Mouse (Mus musculus) stomach, postnatal 0 days (tissue): ENCODE measurements around the gene Dop1b. TPM values are rescaled to one million over a fixed set of nuclear protein-coding genes. Genes with fewer than 3 reads are reported as not detected.
"Not testable (repeated sequence)": the region's sequence is repeated elsewhere in the genome, so short reads cannot be mapped to it uniquely, and the experiment has no call there.

Source experiments
- ATAC-seq: fragments of 200-750 bp; cut with Nextera tagmentation; 2 replicates; pipeline ENCODE4 v1.8.0; 2017; ENCODE audit not compliant: low FRiP score, low TSS enrichment
- DNase-seq: peaks from one replicate; pipeline ENCODE4 v3.0.0-alpha.2; 2016; ENCODE audit warnings: low spot score
- H3K27ac ChIP-seq: fragments of 300-500 bp; sonication (generic); replicated peaks from 2 replicates; pipeline ENCODE4 v1.5.1; 2014; ENCODE audit warnings: mild to moderate bottlenecking, control low read depth
- H3K27me3 ChIP-seq: fragments of 300-500 bp; sonication (generic); 2 replicates; pipeline ENCODE4 v1.6.1; 2014; ENCODE audit warnings: low read length; ENCODE audit not compliant: control insufficient read depth, insufficient read depth
- H3K36me3 ChIP-seq: fragments of 300-500 bp; sonication (generic); 2 replicates; pipeline ENCODE4 v1.6.1; 2014; ENCODE audit warnings: low read length, mixed read lengths; ENCODE audit not compliant: control insufficient read depth, insufficient read depth
- H3K4me1 ChIP-seq: fragments of 300-500 bp; sonication (generic); replicated peaks from 2 replicates; pipeline ENCODE4 v1.6.1; 2014; ENCODE audit warnings: antibody characterized with exemption; ENCODE audit not compliant: control insufficient read depth, insufficient read depth
- H3K4me2 ChIP-seq: fragments of 300-500 bp; sonication (generic); replicated peaks from 2 replicates; pipeline ENCODE4 v1.6.1; 2014; ENCODE audit warnings: low read depth, mild to moderate bottlenecking, control low read depth, moderate library complexity
- H3K4me3 ChIP-seq: fragments of 300-500 bp; sonication (generic); 2 replicates; pipeline ENCODE4 v1.5.1; 2014; ENCODE audit warnings: low read depth, low read length, control low read depth
- H3K9ac ChIP-seq: fragments of 300-500 bp; sonication (generic); 2 replicates; pipeline ENCODE4 v1.6.1; 2014; ENCODE audit warnings: mild to moderate bottlenecking, low read length, control low read depth, mixed read lengths
- H3K9me3 ChIP-seq: fragments of 300-500 bp; sonication (generic); 2 replicates; pipeline ENCODE4 v1.6.1; 2016; ENCODE audit warnings: low read length; ENCODE audit not compliant: control insufficient read depth
- CTCF ChIP-seq: IDR thresholded peaks from 2 replicates; pipeline ENCODE4 v1.5.1; 2016; ENCODE audit warnings: antibody characterized with exemption, low read depth, mild to moderate bottlenecking, moderate library complexity
- EP300 ChIP-seq: optimal IDR thresholded peaks from 2 replicates; pipeline ENCODE3; 2016; ENCODE audit warnings: antibody characterized with exemption
- WGBS: fragments of 180-500 bp; shearing (Covaris S2); extraction: QIAGEN DNeasy Blood & Tissue Kit; methylation state at CpG from one replicate; pipeline ENCODE4 v1.1.7; 2014; 5-methylcytosine and 5-hydroxymethylcytosine counted together
- polyA plus RNA-seq: library from polyadenylated mRNA; unstranded; fragments of >200 nt; fragmentation: Nextera tagmentation; extraction: Ambion mirVana; gene quantifications from 2 replicates; pipeline ENCODE4 v1.2.1, GENCODE M21; 2015

The Dop1b gene
- polyA plus RNA-seq, 1 experiment from 2014 or later: 20.9 TPM

DNA sequence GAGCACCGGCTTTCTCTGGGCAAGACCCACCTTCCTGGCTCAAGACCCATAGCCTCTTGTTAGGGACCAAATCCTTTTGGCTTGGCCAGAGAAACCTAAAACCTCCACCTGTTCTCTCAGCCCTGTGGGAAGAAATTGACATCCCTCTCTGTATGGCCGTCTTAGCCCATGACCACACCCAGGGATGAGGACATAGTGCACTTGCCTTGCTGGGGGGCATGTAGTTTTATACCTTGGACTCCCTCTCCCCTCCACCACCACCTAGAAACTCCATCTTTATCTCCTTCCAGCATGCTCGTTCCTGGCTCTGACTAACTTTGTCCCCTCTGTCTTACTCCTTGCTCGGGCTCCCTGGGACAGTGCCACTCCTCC lies 107.6 kb downstream of the Dop1b start:
- H3K27ac ChIP-seq: no peak overlapping the region
- ATAC-seq (no peak), DNase-seq (no peak)
- no peak overlapping the region for H3K4me3 ChIP-seq
- WGBS: 52% methylated on average over 4 of the region's 4 CpGs
- no peaks in the 10 kb centered on the region for H3K9me3 ChIP-seq
- H3K4me2 ChIP-seq: no peak overlapping the region
- H3K36me3 ChIP-seq: no peaks in the 10 kb centered on the region
- H3K9ac ChIP-seq: no peak overlapping the region
- 0 out of 2 replicates have a peak, but pooled peaks cover 5% of the 10 kb centered on the region for H3K4me1 ChIP-seq
- TF ChIP-seq EP300 (no peak), CTCF (no peak)
- no peaks in the 10 kb centered on the region for H3K27me3 ChIP-seq

DNA sequence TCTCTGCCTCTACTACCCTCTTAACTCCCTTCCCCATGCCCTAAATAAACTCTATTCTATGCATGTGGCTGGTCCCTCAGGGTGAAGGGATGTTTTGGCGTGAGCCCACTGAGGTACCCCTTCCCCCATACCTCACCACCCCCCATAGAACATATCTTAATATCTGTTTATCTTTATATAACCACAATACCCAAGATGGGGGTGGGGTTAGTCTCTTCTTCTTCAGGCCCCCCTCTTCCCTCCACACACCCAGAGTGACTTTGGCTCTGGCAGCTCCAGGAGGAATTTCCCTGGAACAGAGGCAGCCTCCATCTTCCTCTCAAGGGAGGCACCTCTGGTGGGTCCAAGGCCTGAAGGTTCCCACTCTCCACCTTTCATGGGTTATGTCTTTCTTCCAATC lies 108.3 kb downstream of the Dop1b start:
- WGBS: 53% methylated on average over 1 of the region's 1 CpGs
- DNase-seq: no peak

DNA sequence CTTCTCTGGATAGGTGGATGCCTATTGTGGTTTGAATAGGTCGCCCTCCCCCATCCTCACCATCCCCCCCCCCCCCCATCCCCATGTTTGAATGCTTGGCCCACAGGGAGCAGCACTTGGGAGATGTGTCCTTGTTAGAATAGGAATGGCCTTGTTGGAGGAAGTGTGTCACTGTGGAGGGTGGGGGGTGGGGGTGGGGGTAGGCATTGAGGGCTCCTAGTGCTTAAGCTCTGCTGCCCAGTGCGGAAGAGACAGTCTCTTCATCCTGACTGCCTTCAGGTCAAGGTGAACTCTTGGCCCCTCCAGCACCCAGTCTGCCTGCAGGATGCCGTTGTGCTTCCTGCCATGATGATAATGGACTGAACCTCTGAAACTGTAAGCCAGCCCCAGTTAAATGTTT lies 110.0 kb downstream of the Dop1b start:
- Histone ChIP-seq H3K9ac (no peak overlapping the region), H3K9me3 (no peaks in the 10 kb centered on the region), H3K4me2 (no peak overlapping the region), H3K36me3 (no peaks in the 10 kb centered on the region), H3K4me3 (no peak overlapping the region), H3K27ac (no peak overlapping the region), H3K4me1 (no peaks in the 10 kb centered on the region), H3K27me3 (no peaks in the 10 kb centered on the region)
- TF ChIP-seq CTCF: no peak
- no peak for TF ChIP-seq EP300
- DNase-seq: no peak
- WGBS: 98% methylated on average over 3 of the region's 3 CpGs
- ATAC-seq: no peak

More for the DNA sequence above, 108.3 kb downstream of the Dop1b start:
- TF ChIP-seq EP300: no peak
- no peak for TF ChIP-seq CTCF
- H3K36me3 ChIP-seq: no peaks in the 10 kb centered on the region
- H3K4me2 ChIP-seq: no peak overlapping the region
- no peak overlapping the region for H3K4me3 ChIP-seq
- H3K27me3 ChIP-seq: no peaks in the 10 kb centered on the region
- H3K9me3 ChIP-seq: no peaks in the 10 kb centered on the region
- 0 out of 2 replicates have a peak, but pooled peaks cover 5% of the 10 kb centered on the region for H3K4me1 ChIP-seq
- ATAC-seq: no peak
- no peak overlapping the region for H3K27ac ChIP-seq
- no peak overlapping the region for H3K9ac ChIP-seq

- not testable (repeated sequence) for H3K4me2 ChIP-seq, H3K4me1 ChIP-seq, ATAC-seq, H3K27ac ChIP-seq, H3K9ac ChIP-seq, H3K4me3 ChIP-seq, DNase-seq, H3K36me3 ChIP-seq, H3K27me3 ChIP-seq, H3K9me3 ChIP-seq
- WGBS: 44% methylated on average over 4 of the region's 8 CpGs
Observed at GRCm38 (mm10) chr16:93822433-93823225, 110.9 kb downstream of the Dop1b start.

DNA sequence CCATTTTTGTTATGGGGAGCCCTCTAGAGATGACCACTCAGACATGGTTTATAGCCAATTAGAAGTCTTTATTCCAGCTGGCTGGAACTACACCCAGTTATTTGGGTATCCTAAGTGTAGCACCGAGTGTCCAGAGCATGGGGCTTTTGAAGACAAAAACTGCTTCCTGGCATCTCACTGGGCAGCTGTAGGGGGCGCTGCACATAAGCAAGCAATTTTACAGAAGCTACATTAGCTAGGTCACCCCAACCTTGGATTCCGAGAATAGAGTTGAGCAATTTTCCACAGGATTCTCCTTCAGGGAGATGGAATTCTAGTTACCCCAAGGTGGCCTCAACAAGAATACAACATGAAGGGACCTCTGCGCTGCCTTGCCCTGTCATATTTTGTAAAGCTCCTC lies 113.1 kb downstream of the Dop1b start:
- no peaks in the 10 kb centered on the region for H3K36me3 ChIP-seq
- H3K9ac ChIP-seq: no peak overlapping the region
- DNase-seq (no peak), ATAC-seq (no peak)
- no peaks in the 10 kb centered on the region for H3K27me3 ChIP-seq
- H3K4me2 ChIP-seq: no peak overlapping the region
- TF ChIP-seq EP300 (no peak), CTCF (0 out of 2 replicates have a peak, but pooled peaks have one; percentile 18)
- H3K4me1 ChIP-seq: no peaks in the 10 kb centered on the region
- H3K4me3 ChIP-seq: no peak overlapping the region
- 80% methylated on average over 4 of the region's 4 CpGs for WGBS
- no peak overlapping the region for H3K27ac ChIP-seq
- H3K9me3 ChIP-seq: no peaks in the 10 kb centered on the region

DNA sequence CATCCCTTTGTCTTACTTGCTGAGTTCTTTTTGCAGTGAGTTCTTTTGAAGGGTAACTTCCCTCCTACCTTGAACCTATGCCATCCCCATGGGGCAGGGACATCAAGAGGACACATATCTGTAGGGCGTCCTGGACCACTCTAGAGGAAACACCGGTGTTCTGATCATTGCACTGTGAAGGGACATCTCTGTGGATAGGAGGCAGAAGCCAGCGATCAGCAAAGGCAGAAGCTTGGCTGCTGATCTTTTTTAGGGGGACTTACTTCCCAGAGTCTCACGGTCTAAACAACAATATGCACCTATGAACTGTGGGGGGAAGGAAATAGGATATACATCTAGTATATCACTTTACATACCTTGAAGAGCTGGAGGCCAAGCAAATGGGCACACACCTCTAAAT lies 113.8 kb downstream of the Dop1b start:
- Histone ChIP-seq H3K4me2 (no peak overlapping the region), H3K9ac (no peak overlapping the region), H3K27me3 (no peaks in the 10 kb centered on the region), H3K4me1 (no peaks in the 10 kb centered on the region), H3K36me3 (no peaks in the 10 kb centered on the region), H3K9me3 (no peaks in the 10 kb centered on the region), H3K4me3 (no peak overlapping the region), H3K27ac (no peak overlapping the region)
- DNase-seq (no peak), ATAC-seq (no peak)
- whole genome bisulfite sequencing: 85% methylated on average over 4 of the region's 4 CpGs
- TF ChIP-seq CTCF (no peak), EP300 (no peak)
